Mouse (Mus musculus) liver (tissue): Measurements from ENCODE around the gene Rpl37a.

ENCODE experiments used
- DNase-seq: peaks from one replicate; pipeline ENCODE4 v3.0.0-alpha.2; 2020; ENCODE audit warnings: mixed read lengths

Rpl37a gene

GRCm38 (mm10) chr1:72738946-72739680 lies 28.0 kb downstream of the Rpl37a start:
- no peak for DNase-seq

- no peak for DNase-seq
Measured at GRCm38 (mm10) chr1:72739681-72740063, 28.6 kb downstream of the Rpl37a start.

- no peak for DNase-seq
Measured at GRCm38 (mm10) chr1:72741406-72741805, 30.3 kb downstream of the Rpl37a start.

DNA sequence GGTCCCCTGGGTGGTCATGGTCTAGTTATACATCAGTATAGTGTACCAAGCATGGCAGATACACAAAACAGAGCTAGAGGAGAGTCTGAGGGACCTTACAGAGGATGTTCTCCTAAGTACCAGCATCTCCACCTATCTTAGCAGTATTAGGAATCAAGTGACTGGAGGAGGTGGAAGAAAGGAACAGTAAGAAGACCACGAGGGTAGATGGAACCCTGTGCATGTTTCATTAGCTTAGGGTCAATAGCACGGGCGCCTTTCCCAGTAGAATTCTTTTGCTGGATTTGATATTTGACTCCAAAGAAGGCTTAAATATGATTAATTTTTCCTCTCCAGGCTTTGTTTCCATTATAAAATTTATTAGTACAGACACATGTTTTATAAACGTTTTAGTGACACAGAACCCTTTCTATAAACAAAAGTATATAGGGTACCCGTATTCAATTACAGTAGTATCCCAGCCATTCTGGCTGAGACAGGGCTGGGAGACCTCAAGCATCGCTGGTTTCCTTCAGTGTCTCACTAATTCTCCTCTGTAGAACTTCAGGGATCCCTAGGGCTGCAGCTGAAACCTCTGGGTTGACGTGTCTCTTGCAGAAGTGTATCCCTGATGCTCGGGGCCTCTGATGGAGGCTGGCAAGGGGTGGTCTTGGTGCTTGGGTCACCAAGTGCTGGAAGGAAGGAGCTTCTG lies 33.9 kb downstream of the Rpl37a start:
- DNase-seq = no peak

DNA sequence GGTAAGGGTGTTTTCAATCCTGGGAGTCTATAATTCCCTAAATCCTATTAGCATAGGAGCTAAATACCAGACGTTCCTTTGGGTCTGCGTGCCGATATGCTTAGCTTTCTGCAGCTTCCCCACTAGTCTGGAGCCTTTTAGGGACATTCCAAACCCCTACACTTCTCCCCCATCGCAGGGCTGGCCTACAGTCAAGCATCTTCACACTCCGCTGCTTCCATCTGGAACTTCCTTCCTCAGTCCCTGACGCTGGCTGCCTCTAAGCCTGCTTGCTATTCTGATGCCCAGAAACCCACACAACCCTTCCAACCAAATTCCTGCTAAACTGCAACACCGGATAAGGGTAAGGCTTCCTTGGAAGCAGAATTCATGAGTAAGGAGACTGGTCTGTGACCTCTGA lies 35.3 kb downstream of the Rpl37a start:
- no peak for DNase-seq

GRCm38 (mm10) chr1:72751371-72751781 lies 40.3 kb downstream of the Rpl37a start:
- no peak for DNase-seq

DNA sequence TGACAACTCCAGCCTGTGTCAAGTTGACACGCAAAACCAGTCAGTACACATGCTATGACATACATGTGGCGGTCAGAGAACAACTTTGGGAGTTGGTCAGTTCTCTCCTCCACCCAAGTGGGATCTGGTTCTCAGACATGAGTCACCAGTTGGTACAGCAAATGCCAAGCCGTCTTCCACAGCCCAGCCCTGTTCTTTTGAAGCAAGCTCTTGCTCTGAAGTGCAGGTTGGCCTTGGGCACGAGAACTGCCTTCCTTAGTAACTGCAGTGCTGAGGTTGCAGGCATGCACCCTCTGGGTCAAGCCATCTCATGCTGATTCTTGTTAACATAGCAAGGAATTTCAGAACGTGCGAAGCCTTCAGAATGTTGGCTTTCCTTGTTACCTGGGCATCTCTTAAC lies 42.1 kb downstream of the Rpl37a start:
- no peak for DNase-seq

- DNase-seq = no peak
Measured at GRCm38 (mm10) chr1:72755227-72755626, 44.1 kb downstream of the Rpl37a start.

- no peak for DNase-seq
Measured at GRCm38 (mm10) chr1:72755801-72756200, 44.7 kb downstream of the Rpl37a start.

DNA sequence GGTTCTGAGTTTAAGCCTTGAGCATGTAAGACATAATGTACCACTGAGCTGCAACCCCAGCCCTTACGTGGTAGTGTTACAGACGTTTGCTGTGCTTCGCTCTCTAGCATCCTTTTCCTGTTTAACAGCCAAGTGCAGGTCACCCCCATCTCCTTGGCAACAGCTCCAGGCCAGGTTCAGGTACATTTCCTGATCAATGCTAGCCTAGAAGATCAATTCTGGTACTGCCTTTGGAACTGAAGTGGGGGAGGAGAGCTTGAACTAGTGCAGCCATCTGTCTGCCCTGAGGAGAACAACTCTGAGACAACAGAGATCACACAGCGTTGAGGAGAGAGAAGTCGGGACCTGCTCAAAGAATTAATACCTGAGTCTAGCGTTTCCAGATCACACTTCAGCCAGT lies 48.7 kb downstream of the Rpl37a start:
- DNase-seq = no peak
